Mouse (Mus musculus) embryonic facial prominence, embryonic 13.5 days (tissue): ENCODE measurements around the gene Hmgb2. TPM values are rescaled to one million over a fixed set of nuclear protein-coding genes. Genes with fewer than 3 reads are reported as not detected.

ENCODE experiments used
- ATAC-seq: fragments of 200-750 bp; cut with Nextera tagmentation; 2 replicates; pipeline ENCODE4 v1.8.0; 2017; ENCODE audit warnings: low read depth; ENCODE audit not compliant: insufficient number of reproducible peaks, insufficient read depth, low FRiP score, low TSS enrichment
- H3K27ac ChIP-seq: fragments of 300-500 bp; sonication (generic); 2 replicates; pipeline ENCODE4 v1.5.1; 2015; ENCODE audit warnings: moderate library complexity, mild to moderate bottlenecking, inconsistent platforms
- H3K27me3 ChIP-seq: fragments of 300-500 bp; sonication (generic); 2 replicates; pipeline ENCODE4 v1.6.1; 2015; ENCODE audit warnings: mild to moderate bottlenecking, inconsistent platforms
- H3K36me3 ChIP-seq: fragments of 300-500 bp; sonication (generic); 2 replicates; pipeline ENCODE4 v1.6.1; 2015; ENCODE audit warnings: mild to moderate bottlenecking, inconsistent platforms
- H3K4me1 ChIP-seq: fragments of 300-500 bp; sonication (generic); 2 replicates; pipeline ENCODE4 v1.6.1; 2015; ENCODE audit warnings: inconsistent platforms
- H3K4me2 ChIP-seq: fragments of 300-500 bp; sonication (generic); 2 replicates; pipeline ENCODE4 v1.6.1; 2015; ENCODE audit warnings: moderate library complexity, mild to moderate bottlenecking, inconsistent platforms
- H3K4me3 ChIP-seq: fragments of 300-500 bp; sonication (generic); 2 replicates; pipeline ENCODE4 v1.5.1; 2015; ENCODE audit warnings: mild to moderate bottlenecking, inconsistent platforms
- H3K9ac ChIP-seq: fragments of 300-500 bp; sonication (generic); 2 replicates; pipeline ENCODE4 v1.6.1; 2015; ENCODE audit warnings: mild to moderate bottlenecking, inconsistent platforms
- H3K9me3 ChIP-seq: fragments of 300-500 bp; sonication (generic); 2 replicates; pipeline ENCODE4 v1.6.1; 2016; ENCODE audit warnings: inconsistent platforms
- WGBS: fragments of 180-500 bp; shearing (Covaris S2); methylation state at CpG from one replicate; pipeline ENCODE4 v1.1.7; 2015; ENCODE audit warnings: mixed read lengths; 5-methylcytosine and 5-hydroxymethylcytosine counted together
- polyA plus RNA-seq: library from polyadenylated mRNA; unstranded; fragments of >200 nt; fragmentation: Nextera tagmentation; extraction: Ambion mirVana; gene quantifications from 2 replicates; pipeline ENCODE4 v1.2.1, GENCODE M21; 2015

Hmgb2 gene
- polyA plus RNA-seq, 1 experiment from 2014 or later: 415 TPM

DNA sequence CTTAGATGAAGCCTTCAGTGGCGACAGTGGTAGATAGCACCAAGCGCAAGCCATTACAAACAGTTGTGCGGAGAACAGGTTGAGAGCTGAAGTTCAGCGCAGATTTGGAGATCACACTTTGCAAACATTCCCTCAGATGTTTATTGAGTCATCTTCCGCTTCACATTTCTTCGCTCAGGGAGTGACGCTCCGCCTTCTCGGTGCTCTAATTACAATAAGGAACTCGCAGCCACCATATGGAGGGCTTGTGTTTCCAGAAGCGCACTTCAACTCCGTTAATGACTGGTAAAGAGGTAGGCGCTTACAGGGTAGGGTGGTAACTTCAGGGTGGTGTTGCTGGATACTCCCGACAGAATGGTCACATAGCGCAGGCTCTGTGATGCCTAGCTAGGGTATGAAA lies 52.0 kb downstream of the Hmgb2 start:
- ATAC-seq: no peak
- Histone ChIP-seq H3K27ac (peak overlapping the region; percentile 60; the same call in 1 of the 2 replicates), H3K4me2 (no peak overlapping the region), H3K4me3 (no peak overlapping the region), H3K27me3 (no peaks in the 10 kb centered on the region), H3K9ac (no peak overlapping the region), H3K4me1 (peaks cover 20% of the 10 kb centered on the region), H3K9me3 (no peaks in the 10 kb centered on the region), H3K36me3 (no peaks in the 10 kb centered on the region)
- WGBS: 90% methylated on average over 15 of the region's 15 CpGs

GRCm38 (mm10) chr8:57565039-57565438 lies 53.3 kb downstream of the Hmgb2 start:
- H3K36me3 ChIP-seq: no peaks in the 10 kb centered on the region
- H3K27ac ChIP-seq: no peak overlapping the region
- 77% methylated on average over 6 of the region's 6 CpGs for WGBS
- H3K9ac ChIP-seq: no peak overlapping the region
- no peak for ATAC-seq
- peaks cover 33% of the 10 kb centered on the region for H3K4me1 ChIP-seq
- H3K27me3 ChIP-seq: no peaks in the 10 kb centered on the region
- H3K4me2 ChIP-seq: no peak overlapping the region
- H3K9me3 ChIP-seq: no peaks in the 10 kb centered on the region
- no peak overlapping the region for H3K4me3 ChIP-seq

Other genes with a start within 250 kb of the Hmgb2 start
- gene Hand2, start 190.9 kb upstream of the Hmgb2 start, polyA plus RNA-seq: 2.8 and 8.3 TPM in 2 replicates
- gene Scrg1, start 56.0 kb upstream of the Hmgb2 start, polyA plus RNA-seq: 5.5 and 6.1 TPM in 2 replicates
- 40.4 and 45.6 TPM in 2 replicates for gene Sap30, start 24.0 kb upstream of the Hmgb2 start, polyA plus RNA-seq
- 15.7 and 17.0 TPM in 2 replicates for gene Galnt7, start 141.1 kb downstream of the Hmgb2 start, polyA plus RNA-seq